Mouse (Mus musculus) embryonic facial prominence, embryonic 14.5 days (tissue): ENCODE measurements at regions not wholly inside any gene's neighbourhood (a gene's known extent, or its start where the extent isn't known, plus 50 kb on each side); places are given as distances from the start of the nearest gene placed in this dataset.

Experiments used
- ATAC-seq: fragments of 200-750 bp; cut with Nextera tagmentation; 2 replicates; pipeline ENCODE4 v1.8.0; 2017; ENCODE audit warnings: low read depth, moderate number of reproducible peaks, moderate TSS enrichment
- DNase-seq: peaks from one replicate; pipeline ENCODE4 v3.0.0-alpha.2; 2015; ENCODE audit warnings: low spot score
- H3K27ac ChIP-seq: fragments of 300-500 bp; sonication (generic); replicated peaks from 2 replicates; pipeline ENCODE4 v1.5.1; 2014; ENCODE audit warnings: low read depth, mild to moderate bottlenecking, low read length, moderate library complexity
- H3K27me3 ChIP-seq: fragments of 300-500 bp; sonication (generic); replicated peaks from 2 replicates; pipeline ENCODE4 v1.6.1; 2014; ENCODE audit warnings: low read length; ENCODE audit not compliant: control insufficient read depth, insufficient read depth
- H3K36me3 ChIP-seq: fragments of 300-500 bp; sonication (generic); 2 replicates; pipeline ENCODE4 v1.6.1; 2014; ENCODE audit warnings: low read length, mixed read lengths; ENCODE audit not compliant: control insufficient read depth, insufficient read depth
- H3K4me1 ChIP-seq: fragments of 300-500 bp; sonication (generic); 2 replicates; pipeline ENCODE4 v1.6.1; 2014; ENCODE audit warnings: antibody characterized with exemption, low read length; ENCODE audit not compliant: control insufficient read depth, insufficient read depth
- H3K4me2 ChIP-seq: fragments of 300-500 bp; sonication (generic); 2 replicates; pipeline ENCODE4 v1.6.1; 2014; ENCODE audit warnings: low read depth, mild to moderate bottlenecking, low read length, moderate library complexity, mixed read lengths
- H3K4me3 ChIP-seq: fragments of 300-500 bp; sonication (generic); 2 replicates; pipeline ENCODE4 v1.5.1; 2014; ENCODE audit warnings: low read depth, mild to moderate bottlenecking, low read length
- H3K9ac ChIP-seq: fragments of 300-500 bp; sonication (generic); 2 replicates; pipeline ENCODE4 v1.6.1; 2014; ENCODE audit warnings: low read depth, mild to moderate bottlenecking, low read length, moderate library complexity, mixed read lengths
- H3K9me3 ChIP-seq: fragments of 300-500 bp; sonication (generic); 2 replicates; pipeline ENCODE4 v1.6.1; 2016; ENCODE audit warnings: low read length; ENCODE audit not compliant: control insufficient read depth
- WGBS: fragments of 180-500 bp; shearing (Covaris S2); extraction: QIAGEN DNeasy Blood & Tissue Kit; methylation state at CpG from one replicate; pipeline ENCODE4 v1.1.7; 2014; 5-methylcytosine and 5-hydroxymethylcytosine counted together

- H3K36me3 ChIP-seq = no peaks in the 10 kb centered on the region
- ATAC-seq = no peak
- no peak overlapping the region for H3K27ac ChIP-seq
- H3K4me2 ChIP-seq = peak overlapping the region; percentile 10; the same call in 1 of the 2 replicates
- H3K4me1 ChIP-seq = peaks cover 3% of the 10 kb centered on the region; the same call in 1 of the 2 replicates
- H3K9ac ChIP-seq = no peak overlapping the region
- no peaks in the 10 kb centered on the region for H3K9me3 ChIP-seq
- H3K27me3 ChIP-seq = peaks cover 8% of the 10 kb centered on the region
- no peak for DNase-seq
- no peak overlapping the region for H3K4me3 ChIP-seq
- 43% methylated on average over 22 of the region's 22 CpGs for WGBS
Observed at GRCm38 (mm10) chr4:125932036-125932756, 92.2 kb upstream of the Csf3r start.

- no peak for DNase-seq
- Histone ChIP-seq H3K27me3 (peaks cover 12% of the 10 kb centered on the region), H3K9ac (no peak overlapping the region), H3K27ac (no peak overlapping the region), H3K4me1 (no peaks in the 10 kb centered on the region; the same call in 1 of the 2 replicates), H3K36me3 (no peaks in the 10 kb centered on the region), H3K4me3 (no peak overlapping the region), H3K9me3 (no peaks in the 10 kb centered on the region), H3K4me2 (no peak overlapping the region)
- 53% methylated on average over 7 of the region's 7 CpGs for WGBS
- no peak for ATAC-seq
Observed at GRCm38 (mm10) chr4:125936357-125936756, 88.0 kb upstream of the Csf3r start.

- Histone ChIP-seq H3K4me3 (no peak overlapping the region), H3K27ac (no peak overlapping the region), H3K4me1 (no peaks in the 10 kb centered on the region), H3K9me3 (no peaks in the 10 kb centered on the region), H3K36me3 (no peaks in the 10 kb centered on the region), H3K9ac (no peak overlapping the region), H3K27me3 (0 out of 2 replicates have a peak, but pooled peaks cover 4% of the 10 kb centered on the region), H3K4me2 (no peak overlapping the region)
- no peak for ATAC-seq
- DNase-seq = no peak
- WGBS = 38% methylated on average over 6 of the region's 6 CpGs
Observed at GRCm38 (mm10) chr4:125938186-125938585, 86.2 kb upstream of the Csf3r start.

GRCm38 (mm10) chr4:125941266-125941665, 83.1 kb upstream of the Csf3r start:
- ATAC-seq (no peak), DNase-seq (no peak)
- Histone ChIP-seq H3K4me3 (no peak overlapping the region), H3K4me2 (no peak overlapping the region), H3K36me3 (no peaks in the 10 kb centered on the region), H3K9ac (no peak overlapping the region), H3K4me1 (no peaks in the 10 kb centered on the region), H3K27me3 (0 out of 2 replicates have a peak, but pooled peaks cover 4% of the 10 kb centered on the region), H3K27ac (no peak overlapping the region), H3K9me3 (no peaks in the 10 kb centered on the region)
- 50% methylated on average over 5 of the region's 5 CpGs for WGBS

GRCm38 (mm10) chr4:125941916-125942315, 82.4 kb upstream of the Csf3r start:
- 35% methylated on average over 3 of the region's 3 CpGs for WGBS
- Histone ChIP-seq H3K27me3 (0 out of 2 replicates have a peak, but pooled peaks cover 4% of the 10 kb centered on the region), H3K4me3 (no peak overlapping the region), H3K4me1 (no peaks in the 10 kb centered on the region), H3K9me3 (no peaks in the 10 kb centered on the region), H3K36me3 (no peaks in the 10 kb centered on the region), H3K27ac (no peak overlapping the region), H3K4me2 (no peak overlapping the region), H3K9ac (no peak overlapping the region)
- no peak for DNase-seq
- ATAC-seq = no peak

- Histone ChIP-seq H3K27me3 (no peaks in the 10 kb centered on the region), H3K9ac (no peak overlapping the region), H3K4me1 (no peaks in the 10 kb centered on the region), H3K4me3 (no peak overlapping the region), H3K36me3 (no peaks in the 10 kb centered on the region), H3K4me2 (no peak overlapping the region), H3K27ac (no peak overlapping the region), H3K9me3 (no peaks in the 10 kb centered on the region)
- DNase-seq (no peak), ATAC-seq (no peak)
- 40% methylated on average over 2 of the region's 2 CpGs for WGBS
Observed at GRCm38 (mm10) chr4:125945062-125945461, 79.3 kb upstream of the Csf3r start.

- no peaks in the 10 kb centered on the region for H3K36me3 ChIP-seq
- H3K27ac ChIP-seq = no peak overlapping the region
- WGBS = 44% methylated on average over 7 of the region's 9 CpGs
- DNase-seq (no peak), ATAC-seq (no peak)
- H3K4me3 ChIP-seq = no peak overlapping the region
- H3K4me2 ChIP-seq = no peak overlapping the region
- H3K4me1 ChIP-seq = no peaks in the 10 kb centered on the region
- no peaks in the 10 kb centered on the region for H3K9me3 ChIP-seq
- no peak overlapping the region for H3K9ac ChIP-seq
- no peaks in the 10 kb centered on the region for H3K27me3 ChIP-seq
Observed at GRCm38 (mm10) chr4:125959426-125959825, 64.9 kb upstream of the Csf3r start.

- ATAC-seq (no peak), DNase-seq (no peak)
- Histone ChIP-seq H3K4me1 (no peaks in the 10 kb centered on the region), H3K9me3 (no peaks in the 10 kb centered on the region), H3K4me3 (no peak overlapping the region), H3K9ac (no peak overlapping the region), H3K4me2 (no peak overlapping the region), H3K36me3 (no peaks in the 10 kb centered on the region), H3K27me3 (no peaks in the 10 kb centered on the region), H3K27ac (no peak overlapping the region)
- WGBS = 42% methylated on average over 8 of the region's 8 CpGs
Observed at GRCm38 (mm10) chr4:125960704-125961279, 63.6 kb upstream of the Csf3r start.

GRCm38 (mm10) chr4:125962677-125963076, 61.7 kb upstream of the Csf3r start:
- H3K9me3 ChIP-seq = no peaks in the 10 kb centered on the region
- no peak overlapping the region for H3K27ac ChIP-seq
- no peak overlapping the region for H3K4me2 ChIP-seq
- H3K27me3 ChIP-seq = no peaks in the 10 kb centered on the region
- WGBS = 0% methylated on average over 7 of the region's 7 CpGs
- DNase-seq = peak; percentile 71
- H3K4me3 ChIP-seq = no peak overlapping the region
- 0 out of 2 replicates have a peak, but pooled peaks have one; percentile 47 for ATAC-seq
- H3K9ac ChIP-seq = no peak overlapping the region
- H3K36me3 ChIP-seq = no peaks in the 10 kb centered on the region
- no peaks in the 10 kb centered on the region for H3K4me1 ChIP-seq
